Mouse (Mus musculus) brain, embryonic 18.5 days (tissue): Measurements from ENCODE around the gene Rac3.

Experiments
- DNase-seq: peaks from one replicate; pipeline ENCODE4 v3.0.0-alpha.2; 2012; ENCODE audit warnings: low read depth, low spot score

Rac3 gene

DNA sequence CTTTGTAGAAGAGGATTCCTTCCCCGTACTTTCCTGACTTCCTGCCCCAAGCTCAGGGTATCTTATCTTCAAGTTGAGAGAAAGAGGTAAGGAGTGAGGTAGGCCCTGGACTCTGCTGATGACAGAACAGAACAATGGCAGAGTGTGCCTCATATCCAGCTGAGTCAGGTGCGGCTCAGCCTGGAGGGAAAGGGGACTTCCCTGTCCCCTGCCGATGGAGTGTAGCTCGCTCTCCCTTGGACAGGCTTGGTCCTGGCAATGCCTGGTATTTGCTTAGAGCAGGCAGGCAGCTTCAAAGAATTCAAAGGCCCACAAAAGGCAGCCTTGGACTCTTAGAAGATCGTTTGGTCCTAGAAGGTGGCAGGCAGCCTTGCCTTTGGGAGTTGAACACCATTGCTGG is 15.2 kb upstream of the Rac3 start:
- no peak for DNase-seq

DNA sequence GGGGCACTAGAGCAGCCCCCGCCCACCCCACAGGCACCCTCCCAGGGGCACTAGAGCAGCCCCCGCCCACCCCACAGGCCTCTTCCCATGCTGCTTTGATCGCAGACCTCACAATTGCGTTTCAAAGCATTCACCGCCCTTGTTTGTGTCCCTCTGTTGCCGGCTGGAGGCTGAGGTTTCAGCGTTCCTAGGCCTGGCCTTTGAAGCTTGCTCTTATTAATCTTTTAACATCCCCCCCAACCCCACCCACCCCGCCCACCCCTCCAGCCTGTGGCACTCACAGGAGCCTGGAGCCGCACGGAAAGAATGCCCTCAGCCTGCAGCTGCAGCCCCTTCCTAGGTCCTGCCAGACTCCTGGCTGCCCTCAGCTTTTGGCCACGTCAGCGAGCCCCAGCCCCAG is 14.0 kb upstream of the Rac3 start:
- no peak for DNase-seq

DNA sequence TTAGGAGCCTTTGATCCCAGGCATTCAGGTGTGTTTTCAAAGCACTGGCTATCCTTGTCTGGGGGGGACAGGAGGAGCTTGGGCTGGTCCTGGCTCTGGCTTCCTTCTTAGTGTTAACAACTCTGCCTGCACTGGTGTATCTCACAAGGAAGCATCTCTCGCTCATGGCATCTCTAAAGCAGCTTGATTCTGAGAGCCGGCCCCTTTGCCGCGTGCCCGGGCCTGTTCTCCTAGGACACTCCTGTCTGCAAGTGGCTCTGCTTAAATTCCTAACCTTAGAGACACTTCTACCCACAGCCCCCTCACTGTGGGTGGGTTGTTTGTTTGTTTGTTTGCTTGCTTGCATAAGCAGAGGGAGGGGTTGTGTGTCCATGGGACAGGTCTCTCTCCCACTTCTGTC is 13.3 kb upstream of the Rac3 start:
- no peak for DNase-seq

DNA sequence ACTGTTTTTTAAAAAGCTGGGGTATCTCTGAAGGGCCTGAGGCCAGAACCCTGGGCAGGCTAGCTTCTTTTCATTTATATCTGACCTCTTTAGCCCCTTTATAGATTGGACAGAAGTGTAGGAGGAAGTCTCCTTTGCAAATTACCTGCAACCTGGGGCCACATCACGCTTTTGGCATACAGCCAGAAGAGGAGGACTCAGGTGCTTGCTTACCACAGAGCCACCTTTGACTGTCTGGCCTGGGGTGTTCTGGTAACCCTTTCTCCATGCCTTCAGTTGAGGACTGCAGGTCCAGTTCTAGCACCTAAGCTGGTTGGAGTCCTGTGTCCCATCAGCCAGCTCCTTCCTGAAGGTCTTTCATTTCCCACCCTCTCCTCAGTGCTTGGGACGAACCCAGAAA is 11.7 kb upstream of the Rac3 start:
- no peak for DNase-seq

DNA sequence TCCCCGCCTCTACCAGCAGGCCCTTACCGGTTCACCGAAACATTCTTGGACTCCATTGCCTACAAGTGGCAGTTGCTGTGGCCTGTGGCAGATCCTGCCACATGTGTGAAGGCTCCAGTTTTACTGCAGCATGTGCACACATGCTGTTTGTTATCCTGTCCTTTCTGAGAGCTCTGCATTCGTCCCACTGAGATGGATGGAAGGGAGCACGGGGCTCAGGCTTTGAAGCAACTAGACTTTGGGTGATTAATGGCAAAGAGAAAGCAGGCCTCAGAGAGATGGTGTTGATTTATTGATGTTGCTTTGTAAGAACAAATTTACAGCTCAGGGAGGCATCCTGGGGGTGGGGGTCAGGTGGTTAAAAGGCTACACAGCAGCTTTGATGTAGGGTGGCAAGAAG is 10.6 kb upstream of the Rac3 start:
- DNase-seq = no peak

DNA sequence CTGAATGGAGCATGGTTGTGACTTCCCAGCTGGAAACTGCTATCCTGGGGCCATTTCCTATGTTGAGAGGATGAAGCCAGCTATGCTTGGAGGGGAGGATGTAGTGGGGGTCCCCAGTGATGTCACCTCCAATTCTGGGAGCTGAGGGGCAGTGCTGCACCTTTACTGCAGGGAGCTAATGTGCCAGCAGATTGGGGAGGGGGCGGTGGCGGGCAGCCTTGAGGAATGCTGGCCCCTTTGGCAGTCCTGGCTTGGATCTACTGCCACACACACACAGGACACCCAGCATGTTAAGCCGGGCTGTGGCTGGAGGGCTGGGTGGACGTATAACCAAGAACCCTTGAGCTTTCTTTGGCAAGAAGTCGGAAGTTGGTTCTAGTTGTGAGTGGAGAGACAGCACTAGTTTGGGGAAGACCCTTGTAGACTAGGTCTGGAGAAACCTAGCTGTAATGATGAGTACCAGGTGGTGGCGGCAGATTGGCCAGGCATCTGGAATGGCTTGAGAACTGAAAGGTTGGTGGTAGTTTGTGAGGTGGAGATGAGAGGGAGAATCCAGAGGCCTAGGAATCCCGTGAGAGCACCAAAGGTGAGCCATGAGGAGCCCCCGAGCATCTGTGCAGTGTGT is 9.2 kb upstream of the Rac3 start:
- DNase-seq = no peak

DNA sequence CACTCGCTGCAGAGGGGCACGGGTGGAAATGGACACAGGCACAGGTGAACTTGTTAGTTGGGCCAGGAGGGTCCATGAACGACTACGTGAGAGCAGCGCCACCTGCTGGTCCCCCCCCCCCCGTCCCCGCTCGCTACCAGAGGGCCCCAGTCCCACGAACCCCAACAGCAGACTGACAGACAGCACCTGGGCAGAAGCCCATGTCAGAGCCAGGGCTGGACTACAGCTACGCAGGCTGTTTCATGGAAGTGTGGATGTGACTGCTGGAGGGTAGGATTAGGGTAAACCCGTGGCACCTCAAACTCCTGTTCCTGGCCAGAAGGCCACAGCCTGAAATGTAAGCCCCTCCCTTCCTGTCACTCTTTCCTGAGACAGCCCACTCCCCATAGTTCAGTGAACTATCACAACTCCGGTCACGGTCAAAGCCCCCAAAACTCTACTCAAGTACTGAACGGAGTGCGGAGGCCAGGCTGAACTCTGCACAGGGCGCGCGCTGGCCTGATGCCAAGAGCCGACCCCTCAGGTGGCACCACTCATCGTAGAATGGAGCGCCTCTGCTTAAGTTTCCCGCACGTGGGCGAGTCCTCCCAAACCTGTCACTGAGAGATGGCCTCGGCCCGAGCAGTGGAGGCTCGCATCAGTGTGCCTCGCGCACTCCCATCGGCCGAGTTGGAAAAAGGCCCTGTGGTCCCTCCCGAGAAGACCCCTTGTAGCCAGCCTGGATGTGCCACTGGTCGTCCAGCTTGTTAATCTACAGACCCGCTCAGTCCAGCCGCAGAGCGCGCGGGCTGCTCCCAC is 8.3 kb upstream of the Rac3 start:
- DNase-seq = no peak

DNA sequence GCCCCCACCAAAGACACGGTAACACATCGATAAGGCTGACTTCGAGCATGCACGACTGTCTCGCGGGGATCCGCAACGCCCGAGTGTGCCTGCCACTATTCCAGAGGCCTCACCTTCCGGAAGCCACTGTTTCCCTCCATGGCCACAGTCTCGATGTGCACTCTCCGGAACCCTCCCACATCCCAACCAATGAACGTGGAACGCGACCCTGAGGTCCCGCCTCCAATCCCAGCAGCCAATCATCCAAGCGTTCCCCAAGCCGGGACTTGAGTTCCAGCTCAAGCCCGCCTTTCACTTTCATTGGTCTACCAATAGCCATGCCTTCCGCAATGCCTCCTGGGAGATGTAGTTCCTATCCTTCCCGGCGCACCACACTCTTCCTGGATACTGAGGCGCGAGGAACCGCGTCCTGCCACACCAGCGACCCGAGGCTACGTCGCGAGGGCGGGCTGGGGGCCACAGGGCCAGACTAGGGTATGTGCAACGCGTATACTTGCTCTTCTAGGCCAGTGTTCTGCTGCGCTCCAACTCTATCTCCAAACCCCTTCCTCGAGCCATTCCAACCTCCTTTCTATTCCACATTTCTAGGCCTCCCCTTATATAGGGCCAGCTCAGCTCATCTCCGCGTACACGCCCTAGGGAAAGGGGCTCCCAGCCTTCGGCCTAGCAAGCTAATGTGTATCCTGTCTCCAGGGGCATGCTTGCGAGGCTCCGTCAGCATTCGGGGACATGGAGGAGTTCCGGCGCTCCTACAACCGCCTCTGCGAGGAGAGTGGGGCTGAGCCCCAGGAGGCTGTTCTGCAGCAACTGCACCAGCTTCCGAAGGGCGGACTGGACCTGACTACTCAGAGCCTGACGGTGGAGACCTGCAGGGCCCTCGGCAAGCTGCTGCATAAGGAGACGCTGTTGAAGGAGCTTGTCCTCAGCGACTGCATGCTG is 7.4 kb upstream of the Rac3 start, which contains the start of the genes Cenpx and Lrrc45:
Cenpx (minus strand) TSS at position 159 of the 939 bp plus-strand sequence.
Lrrc45 (plus strand) TSS at position 346 of the 939 bp plus-strand sequence.
- peak; percentile 97 for DNase-seq

DNA sequence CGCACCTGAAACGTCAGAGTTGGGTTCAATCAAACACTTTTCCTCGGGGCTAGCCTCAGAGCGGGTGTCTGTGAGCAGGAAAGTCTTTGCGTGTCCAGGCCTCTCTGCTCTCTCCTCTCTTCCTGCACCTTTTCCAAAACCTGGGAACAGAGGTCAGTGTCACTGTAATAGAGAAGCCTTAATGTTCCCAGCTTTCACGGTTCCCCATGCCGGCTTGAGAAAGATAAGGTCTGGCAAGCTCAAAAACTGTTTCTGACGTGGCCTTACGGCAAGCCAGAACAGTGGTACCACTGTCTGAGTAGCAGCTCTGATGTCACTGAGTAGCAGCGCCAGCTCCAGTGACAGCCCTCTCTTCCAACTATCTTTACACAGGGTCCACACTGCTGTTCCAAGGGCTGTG is 6.7 kb upstream of the Rac3 start:
- DNase-seq = no peak

DNA sequence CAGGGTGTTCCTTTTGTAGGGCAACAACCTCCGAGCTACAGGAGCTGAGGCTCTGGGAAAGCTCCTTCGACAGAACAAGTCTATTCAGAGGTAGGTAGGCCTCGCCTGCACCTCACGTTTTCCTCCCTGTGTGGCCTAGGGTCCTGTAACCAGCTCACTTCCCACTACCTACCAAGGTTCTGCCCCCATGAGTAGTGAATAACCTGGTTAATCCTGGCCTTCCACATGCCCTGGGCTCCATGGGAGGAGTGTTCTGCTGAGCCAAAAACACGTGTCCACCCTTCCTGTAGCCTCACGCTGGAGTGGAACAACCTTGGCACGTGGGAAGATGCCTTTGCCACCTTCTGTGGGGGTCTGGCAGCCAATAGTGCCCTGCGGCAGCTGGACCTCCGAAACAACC is 6.1 kb upstream of the Rac3 start:
- DNase-seq = no peak

DNA sequence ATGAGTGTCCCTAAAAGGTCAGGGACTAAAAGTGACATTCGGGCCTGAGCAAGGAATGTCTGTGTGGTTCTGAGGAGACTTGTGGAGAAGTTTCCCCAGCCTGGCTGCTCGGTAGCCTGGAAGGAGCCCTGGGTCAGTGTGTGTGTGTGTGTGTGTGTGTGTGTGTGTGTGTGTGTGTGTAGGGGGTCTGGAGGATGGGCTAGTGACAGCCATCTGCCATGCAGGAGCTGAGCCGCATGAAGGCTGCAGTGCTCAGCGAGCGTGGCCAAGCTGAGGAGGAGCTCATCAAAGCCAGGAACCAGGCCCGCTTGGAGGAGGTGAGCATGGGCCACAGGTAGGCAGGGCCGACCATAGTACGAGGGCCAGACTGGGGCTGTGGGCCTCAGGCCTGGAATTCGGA is 2.0 kb upstream of the Rac3 start:
- no peak for DNase-seq

DNA sequence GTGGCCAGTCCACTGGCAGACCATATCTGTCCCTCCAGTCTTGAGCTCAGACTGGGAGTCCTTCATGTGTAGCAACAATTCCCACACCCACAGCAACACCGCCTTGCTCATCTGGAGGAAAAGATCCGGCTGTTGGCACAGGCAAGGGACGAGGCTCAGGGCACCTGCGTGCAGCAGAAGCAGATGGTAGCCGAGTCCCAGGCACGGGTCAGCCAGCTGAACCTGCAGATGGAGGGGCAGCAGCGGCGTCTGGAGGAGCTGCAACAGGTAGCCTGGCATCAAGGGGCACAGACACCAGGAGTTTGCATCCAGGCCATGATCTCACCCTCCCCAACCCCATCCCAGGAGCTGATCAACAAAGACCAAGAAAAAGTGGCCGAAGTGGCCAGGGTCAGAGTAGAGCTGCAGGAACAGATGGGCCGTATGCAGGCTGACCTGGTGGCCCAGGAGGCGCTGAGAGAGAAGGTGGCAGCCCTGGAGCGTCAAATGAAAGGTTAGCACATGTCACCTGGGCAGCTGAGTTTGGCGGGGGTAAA is 1.4 kb upstream of the Rac3 start:
- DNase-seq = no peak

DNA sequence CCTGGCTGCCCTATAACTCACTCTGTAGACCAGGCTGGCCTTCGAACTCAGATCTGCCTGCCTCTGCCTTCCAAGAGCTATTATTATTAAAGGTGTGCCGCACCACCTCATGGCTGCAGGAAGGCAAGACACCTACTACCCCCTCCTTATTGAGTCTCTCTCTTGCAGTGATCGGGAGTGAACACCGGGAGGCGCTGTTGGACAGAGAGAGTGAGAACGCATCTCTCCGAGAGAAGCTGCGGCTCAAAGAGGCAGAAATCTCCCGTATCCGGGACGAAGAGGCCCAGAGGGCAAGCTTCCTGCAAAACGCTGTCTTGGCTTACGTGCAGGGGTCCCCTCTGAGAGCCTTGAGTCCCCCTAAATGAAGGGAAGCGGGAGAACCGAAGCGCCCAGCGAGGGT is 820 bp upstream of the Rac3 start:
- peak; percentile 76 for DNase-seq

DNA sequence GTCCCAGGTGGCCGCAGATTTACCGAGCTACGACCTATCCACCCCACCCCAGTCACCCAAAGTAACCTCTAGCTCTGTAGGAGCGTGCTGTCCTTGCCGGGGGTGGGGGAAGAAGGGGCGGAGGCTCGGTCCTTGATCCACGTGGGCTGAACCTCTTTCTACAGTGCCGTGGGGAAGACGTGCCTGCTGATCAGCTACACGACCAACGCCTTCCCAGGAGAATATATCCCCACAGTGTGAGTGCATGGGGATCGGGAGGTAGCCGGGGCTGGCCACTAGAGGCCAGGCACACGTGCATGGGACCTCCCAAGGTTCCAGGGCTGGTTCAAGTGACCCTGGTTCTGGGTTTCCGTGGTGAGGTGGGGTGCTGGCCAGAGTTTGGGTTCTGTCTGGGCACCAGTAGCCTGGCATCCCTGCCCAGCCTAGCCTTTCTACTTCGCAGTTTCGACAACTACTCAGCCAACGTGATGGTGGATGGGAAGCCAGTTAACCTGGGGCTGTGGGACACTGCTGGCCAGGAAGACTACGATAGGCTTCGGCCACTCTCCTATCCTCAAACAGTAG is 879 bp downstream of the Rac3 start:
- no peak for DNase-seq

DNA sequence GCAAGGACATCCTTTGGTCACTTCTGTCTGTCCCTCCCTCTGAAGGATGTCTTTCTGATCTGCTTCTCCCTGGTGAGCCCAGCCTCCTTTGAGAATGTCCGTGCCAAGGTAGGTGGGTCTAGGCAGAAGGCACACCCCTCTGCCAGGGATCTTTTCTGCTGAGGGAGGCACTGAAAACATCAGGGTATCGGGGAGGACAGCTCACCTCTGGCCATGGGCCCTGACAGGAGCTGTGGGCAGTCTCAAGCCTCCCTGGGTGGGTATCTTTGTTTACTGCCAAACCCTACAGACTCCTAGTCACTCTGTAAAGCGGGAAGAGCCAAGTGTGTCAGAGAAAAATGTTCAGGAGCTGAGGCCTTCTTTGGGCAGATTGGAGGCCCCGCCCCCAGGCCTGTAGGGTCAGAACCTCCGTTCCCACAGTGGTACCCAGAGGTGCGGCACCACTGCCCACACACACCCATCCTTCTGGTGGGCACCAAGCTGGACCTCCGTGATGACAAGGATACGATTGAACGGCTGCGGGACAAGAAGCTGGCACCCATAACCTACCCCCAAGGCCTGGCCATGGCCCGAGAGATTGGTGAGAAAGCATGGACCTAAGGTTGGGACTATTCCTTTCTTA is 1.6 kb downstream of the Rac3 start:
- DNase-seq = no peak

DNA sequence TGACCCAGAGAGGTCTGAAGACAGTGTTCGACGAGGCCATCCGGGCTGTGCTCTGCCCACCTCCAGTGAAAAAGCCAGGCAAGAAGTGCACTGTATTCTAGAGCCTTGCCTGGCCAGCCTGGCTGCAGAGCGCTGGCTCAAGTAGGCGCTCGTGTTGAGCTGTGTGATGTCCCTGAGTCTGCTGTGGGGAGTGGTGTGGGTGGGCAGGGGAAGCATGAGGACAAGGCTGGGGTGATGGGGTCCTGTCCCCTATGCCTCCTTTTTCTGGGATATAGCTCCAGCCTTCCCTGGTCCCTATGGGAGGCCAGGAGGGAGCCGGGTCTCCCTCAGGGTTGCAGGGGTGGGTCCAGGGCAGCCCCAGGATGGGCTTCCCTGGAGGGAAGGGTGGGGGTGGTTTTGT is 2.2 kb downstream of the Rac3 start:
- DNase-seq = no peak

DNA sequence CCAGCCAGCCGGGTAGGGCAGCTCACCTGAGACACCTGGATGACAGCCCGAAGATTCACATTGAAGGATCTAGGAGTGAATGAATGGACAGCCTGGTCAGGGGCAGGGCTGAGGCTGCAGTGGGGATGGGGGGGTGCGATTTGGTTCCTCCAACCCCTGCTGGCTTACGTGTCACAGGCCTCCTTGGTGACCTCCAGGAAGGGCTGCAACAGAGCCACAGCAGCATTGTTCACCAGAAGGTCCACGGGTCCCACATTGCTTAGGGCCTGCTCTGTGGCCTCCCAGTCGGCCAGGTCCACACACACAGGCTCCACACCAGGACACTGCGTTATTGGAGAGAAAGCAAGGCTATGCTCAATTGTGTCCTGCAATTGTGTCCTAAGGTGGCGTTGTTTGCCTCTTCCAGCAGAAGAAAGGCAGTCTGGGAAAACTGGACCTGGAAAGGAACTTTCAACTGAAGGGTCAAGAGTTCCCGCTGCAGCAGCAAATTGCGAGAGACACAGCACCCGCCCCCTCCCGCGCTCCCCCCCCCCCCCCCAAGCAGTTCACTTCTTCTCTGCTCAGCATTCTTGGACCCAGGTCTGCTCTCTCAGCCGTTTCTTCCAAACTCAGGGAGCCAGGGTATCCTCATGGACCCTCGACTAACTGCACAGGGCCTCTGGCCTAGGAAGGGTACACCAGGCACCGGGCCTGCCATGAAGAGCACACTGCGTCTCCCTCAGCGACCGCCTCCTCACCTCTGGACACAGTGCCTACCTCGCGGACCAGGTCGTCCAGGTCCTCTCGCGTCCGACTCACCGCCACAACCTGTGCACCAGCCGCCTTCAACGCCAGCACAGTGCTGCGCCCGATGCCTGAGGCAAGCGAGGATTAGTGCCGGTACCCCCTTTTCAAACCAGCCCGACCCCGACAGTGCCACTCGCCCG is 5.2 kb downstream of the Rac3 start:
- DNase-seq = no peak

DNA sequence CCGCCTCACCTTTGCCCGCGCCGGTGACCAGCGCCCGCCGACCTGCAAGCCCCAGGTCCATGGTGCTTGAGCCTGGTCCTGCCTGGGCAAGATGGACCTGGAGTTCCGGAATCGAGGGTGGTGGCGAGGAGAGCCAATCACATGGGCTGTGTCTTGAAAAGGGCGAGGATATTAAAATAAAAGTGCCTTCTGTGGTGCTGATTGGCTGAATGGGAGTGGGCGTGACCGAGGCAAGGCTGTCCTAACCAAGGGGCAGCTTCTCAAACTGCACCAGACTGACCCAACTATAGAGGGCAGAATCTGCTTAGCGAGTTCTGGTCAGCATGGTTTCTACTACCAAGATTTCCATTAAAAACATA is 5.9 kb downstream of the Rac3 start, which contains the start of gene Dcxr:
Dcxr (minus strand) TSS at position 113 of the 359 bp plus-strand sequence.
- no peak for DNase-seq

DNA sequence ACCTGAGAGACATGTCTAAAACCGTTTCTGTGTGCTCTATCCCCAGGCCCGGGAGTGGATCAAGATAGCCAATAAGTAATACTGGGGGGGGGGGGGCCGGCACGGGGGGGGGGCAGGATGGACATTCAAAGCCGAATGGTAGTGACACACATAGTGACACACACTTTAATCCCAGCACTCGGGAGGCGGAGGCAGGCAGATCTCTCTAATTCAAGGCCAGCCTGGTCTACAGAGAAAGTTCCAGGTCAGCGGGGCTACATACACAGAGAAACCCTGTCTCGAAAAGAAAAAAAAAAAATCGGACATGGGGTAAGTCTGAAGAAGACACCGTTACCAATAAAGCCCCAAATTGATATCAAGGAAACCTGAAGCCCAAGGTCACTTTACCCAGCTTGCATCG is 6.3 kb downstream of the Rac3 start:
- DNase-seq = no peak
